Mouse (Mus musculus): ENCODE data around the gene Chrne.

Chrne gene

GRCm38 (mm10) chr11:70623053-70623742, 4.2 kb upstream of the Chrne start:
- peak; percentile 41 for DNase-seq

GRCm38 (mm10) chr11:70621972-70622814, 3.2 kb upstream of the Chrne start:
- DNase-seq: no peak

- DNase-seq: no peak
These were observed 3.4 kb downstream of the Chrne start, which contains the start of gene 4930544D05Rik for GRCm38 (mm10) chr11:70615516-70616093. Gene 4930544D05Rik (plus strand): TSS chr11:70615848.

- DNase-seq: peak; percentile 84
These were observed 3.9 kb downstream of the Chrne start for GRCm38 (mm10) chr11:70615074-70615473.

GRCm38 (mm10) chr11:70612505-70612904, 6.5 kb downstream of the Chrne start:
- no peak for DNase-seq

GRCm38 (mm10) chr11:70610752-70611151, 8.3 kb downstream of the Chrne start:
- no peak for DNase-seq

GRCm38 (mm10) chr11:70608381-70609066, 10.5 kb downstream of the Chrne start:
- peak; percentile 84 for DNase-seq

GRCm38 (mm10) chr11:70607611-70608010, 11.4 kb downstream of the Chrne start:
- DNase-seq: no peak

- DNase-seq: no peak
These were observed 12.3 kb downstream of the Chrne start for GRCm38 (mm10) chr11:70606717-70607116.

GRCm38 (mm10) chr11:70605024-70605566, 13.9 kb downstream of the Chrne start:
- DNase-seq: peak; percentile 84

- no peak for DNase-seq
These were observed 20.5 kb downstream of the Chrne start for GRCm38 (mm10) chr11:70598451-70598953.

GRCm38 (mm10) chr11:70597301-70597700, 21.7 kb downstream of the Chrne start:
- DNase-seq: no peak

GRCm38 (mm10) chr11:70596094-70596493, 22.9 kb downstream of the Chrne start:
- DNase-seq: no peak

- DNase-seq: no peak
These were observed 23.4 kb downstream of the Chrne start for GRCm38 (mm10) chr11:70595638-70596037.

- DNase-seq: no peak
These were observed 24.6 kb downstream of the Chrne start for GRCm38 (mm10) chr11:70594253-70594989.

- DNase-seq: no peak
These were observed 27.3 kb downstream of the Chrne start for GRCm38 (mm10) chr11:70591733-70592132.

GRCm38 (mm10) chr11:70586954-70587353, 32.1 kb downstream of the Chrne start:
- no peak for DNase-seq

- no peak for DNase-seq
These were observed 32.8 kb downstream of the Chrne start for GRCm38 (mm10) chr11:70586261-70586660.

- DNase-seq: no peak
These were observed 33.6 kb downstream of the Chrne start for GRCm38 (mm10) chr11:70585457-70585856.

- no peak for DNase-seq
These were observed 35.2 kb downstream of the Chrne start for GRCm38 (mm10) chr11:70583775-70584174.

- DNase-seq: no peak
These were observed 35.8 kb downstream of the Chrne start for GRCm38 (mm10) chr11:70583022-70583714.

Data from thymus, postnatal 4 days (tissue).